Mouse (Mus musculus): ENCODE measurements around the gene Nkx1-2. TPM values are rescaled to one million over a fixed set of nuclear protein-coding genes. Genes with fewer than 3 reads are reported as not detected.

The Nkx1-2 gene
- polyA plus RNA-seq, 1 experiment = not detected

GRCm38 (mm10) chr7:132589610-132590009, 9.8 kb downstream of the Nkx1-2 start:
- H3K4me3 ChIP-seq (ENCODE audit: insufficient read depth, low read depth, low read length) = no peak overlapping the region
- H3K27ac ChIP-seq (replicated peaks; ENCODE audit: low read depth, low read length) = no peak overlapping the region

GRCm38 (mm10) chr7:132587167-132587566, 12.3 kb downstream of the Nkx1-2 start:
- H3K4me3 ChIP-seq (ENCODE audit: insufficient read depth, low read depth, low read length) = no peak overlapping the region
- H3K4me1 ChIP-seq (ENCODE audit: control insufficient read depth, insufficient read depth, insufficient read length, low read length) = no peaks in the 10 kb centered on the region
- H3K27ac ChIP-seq (replicated peaks; ENCODE audit: low read depth, low read length) = no peak overlapping the region

More at GRCm38 (mm10) chr7:132589610-132590009, 9.8 kb downstream of the Nkx1-2 start:
- no peaks in the 10 kb centered on the region for H3K4me1 ChIP-seq (ENCODE audit: control insufficient read depth, insufficient read depth, insufficient read length, low read length)

GRCm38 (mm10) chr7:132585695-132586491, 13.5 kb downstream of the Nkx1-2 start:
- Histone ChIP-seq H3K4me3 (ENCODE audit: insufficient read depth, low read depth, low read length) (no peak overlapping the region), H3K27ac (replicated peaks; ENCODE audit: low read depth, low read length) (no peak overlapping the region), H3K4me1 (ENCODE audit: control insufficient read depth, insufficient read depth, insufficient read length, low read length) (no peaks in the 10 kb centered on the region)

- Histone ChIP-seq H3K27ac (replicated peaks; ENCODE audit: low read depth, low read length) (no peak overlapping the region), H3K4me3 (ENCODE audit: insufficient read depth, low read depth, low read length) (no peak overlapping the region), H3K4me1 (ENCODE audit: control insufficient read depth, insufficient read depth, insufficient read length, low read length) (no peaks in the 10 kb centered on the region)
Measured at GRCm38 (mm10) chr7:132581441-132581840, 18.0 kb downstream of the Nkx1-2 start.

DNA sequence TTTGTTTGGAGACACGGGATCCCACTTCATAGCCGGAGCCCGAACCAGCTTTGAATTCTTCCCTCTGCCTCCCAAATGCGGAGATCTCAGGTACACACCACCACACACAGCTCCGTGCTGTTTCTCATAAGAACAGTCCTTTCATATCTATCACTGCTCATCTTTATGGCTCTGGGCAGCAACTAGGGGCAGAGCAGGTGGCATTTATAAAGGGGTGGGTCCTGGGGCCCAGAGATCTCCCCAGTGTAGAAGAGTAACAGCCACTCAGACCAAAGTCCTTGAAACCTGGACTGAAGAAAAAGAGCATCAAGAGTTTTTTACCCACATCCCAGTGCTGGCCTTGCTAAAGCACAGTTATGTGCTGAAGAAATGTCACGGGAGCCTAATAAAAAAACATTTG, 18.9 kb downstream of the Nkx1-2 start:
- Histone ChIP-seq H3K4me1 (ENCODE audit: control insufficient read depth, insufficient read depth, insufficient read length, low read length) (no peaks in the 10 kb centered on the region), H3K27ac (replicated peaks; ENCODE audit: low read depth, low read length) (no peak overlapping the region), H3K4me3 (ENCODE audit: insufficient read depth, low read depth, low read length) (no peak overlapping the region)

GRCm38 (mm10) chr7:132576891-132577290, 22.5 kb downstream of the Nkx1-2 start:
- Histone ChIP-seq H3K27ac (replicated peaks; ENCODE audit: low read depth, low read length) (no peak overlapping the region), H3K4me1 (ENCODE audit: control insufficient read depth, insufficient read depth, insufficient read length, low read length) (no peaks in the 10 kb centered on the region), H3K4me3 (ENCODE audit: insufficient read depth, low read depth, low read length) (no peak overlapping the region)

- Histone ChIP-seq H3K27ac (replicated peaks; ENCODE audit: low read depth, low read length) (peak within 1 kb of the TSS; percentile 70), H3K4me1 (ENCODE audit: control insufficient read depth, insufficient read depth, insufficient read length, low read length) (0 out of 2 replicates have a peak, but pooled peaks cover under 1% of the 10 kb centered on the region), H3K4me3 (ENCODE audit: insufficient read depth, low read depth, low read length) (peak within 1 kb of the TSS; percentile 81)
Measured at GRCm38 (mm10) chr7:132576116-132576650, 23.3 kb downstream of the Nkx1-2 start, which contains the start of gene Oat. TSS of gene Oat (minus strand) at chr7:132576398.

GRCm38 (mm10) chr7:132575623-132576022, 23.8 kb downstream of the Nkx1-2 start:
- Histone ChIP-seq H3K4me1 (ENCODE audit: control insufficient read depth, insufficient read depth, insufficient read length, low read length) (0 out of 2 replicates have a peak, but pooled peaks cover 2% of the 10 kb centered on the region), H3K4me3 (ENCODE audit: insufficient read depth, low read depth, low read length) (peak overlapping the region; percentile 81), H3K27ac (replicated peaks; ENCODE audit: low read depth, low read length) (peak overlapping the region; percentile 23)

- H3K4me1 ChIP-seq (ENCODE audit: control insufficient read depth, insufficient read depth, insufficient read length, low read length) = peaks cover 2% of the 10 kb centered on the region; the same call in 1 of the 2 replicates
- no peak overlapping the region for H3K4me3 ChIP-seq (ENCODE audit: insufficient read depth, low read depth, low read length)
- H3K27ac ChIP-seq (replicated peaks; ENCODE audit: low read depth, low read length) = no peak overlapping the region
Measured at GRCm38 (mm10) chr7:132574646-132575045, 24.8 kb downstream of the Nkx1-2 start.

GRCm38 (mm10) chr7:132573205-132573604, 26.2 kb downstream of the Nkx1-2 start:
- Histone ChIP-seq H3K4me1 (ENCODE audit: control insufficient read depth, insufficient read depth, insufficient read length, low read length) (peaks cover 2% of the 10 kb centered on the region; the same call in 1 of the 2 replicates), H3K4me3 (ENCODE audit: insufficient read depth, low read depth, low read length) (no peak overlapping the region), H3K27ac (replicated peaks; ENCODE audit: low read depth, low read length) (no peak overlapping the region)

DNA sequence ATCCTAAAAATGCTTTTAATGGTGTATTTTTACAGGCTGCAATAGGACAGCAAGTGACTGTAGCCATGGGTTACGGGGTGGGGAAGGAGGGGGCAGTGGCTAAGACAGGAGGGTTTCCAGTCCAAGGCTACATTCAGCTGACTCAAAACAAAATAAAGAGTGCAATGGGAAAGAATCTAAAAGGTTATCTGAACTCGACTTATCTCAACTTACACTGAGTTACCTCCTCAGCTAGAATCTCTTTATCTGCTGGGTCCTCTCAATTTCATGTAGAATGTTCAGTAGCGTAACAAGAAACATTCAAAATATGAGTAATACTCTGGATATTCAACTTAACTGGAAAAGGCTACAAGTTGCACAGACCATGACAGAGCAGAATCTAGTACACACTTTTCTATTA, 26.7 kb downstream of the Nkx1-2 start:
- Histone ChIP-seq H3K4me1 (ENCODE audit: control insufficient read depth, insufficient read depth, insufficient read length, low read length) (peaks cover 2% of the 10 kb centered on the region; the same call in 1 of the 2 replicates), H3K27ac (replicated peaks; ENCODE audit: low read depth, low read length) (no peak overlapping the region), H3K4me3 (ENCODE audit: insufficient read depth, low read depth, low read length) (no peak overlapping the region)

DNA sequence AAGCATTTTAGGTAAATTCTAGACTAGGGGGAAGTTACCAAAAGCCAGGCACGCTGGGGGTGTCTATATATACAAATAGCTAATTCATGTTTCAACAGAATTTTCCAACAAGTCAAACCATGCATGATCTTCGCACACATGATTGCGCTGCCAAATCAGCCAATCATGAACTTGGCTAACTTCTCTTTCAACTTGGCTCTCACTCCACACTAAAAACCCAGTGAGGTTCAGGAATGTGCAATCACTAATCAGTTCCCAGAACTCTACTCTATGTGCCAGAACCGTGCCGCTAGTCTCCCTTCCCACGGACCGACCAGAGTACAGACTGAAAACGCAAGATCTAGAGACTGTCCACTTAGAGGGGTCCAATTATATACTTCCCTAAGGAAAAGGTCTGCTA, 28.0 kb downstream of the Nkx1-2 start:
- H3K4me3 ChIP-seq (ENCODE audit: insufficient read depth, low read depth, low read length) = no peak overlapping the region
- no peak overlapping the region for H3K27ac ChIP-seq (replicated peaks; ENCODE audit: low read depth, low read length)
- peaks cover 2% of the 10 kb centered on the region; the same call in 1 of the 2 replicates for H3K4me1 ChIP-seq (ENCODE audit: control insufficient read depth, insufficient read depth, insufficient read length, low read length)

DNA sequence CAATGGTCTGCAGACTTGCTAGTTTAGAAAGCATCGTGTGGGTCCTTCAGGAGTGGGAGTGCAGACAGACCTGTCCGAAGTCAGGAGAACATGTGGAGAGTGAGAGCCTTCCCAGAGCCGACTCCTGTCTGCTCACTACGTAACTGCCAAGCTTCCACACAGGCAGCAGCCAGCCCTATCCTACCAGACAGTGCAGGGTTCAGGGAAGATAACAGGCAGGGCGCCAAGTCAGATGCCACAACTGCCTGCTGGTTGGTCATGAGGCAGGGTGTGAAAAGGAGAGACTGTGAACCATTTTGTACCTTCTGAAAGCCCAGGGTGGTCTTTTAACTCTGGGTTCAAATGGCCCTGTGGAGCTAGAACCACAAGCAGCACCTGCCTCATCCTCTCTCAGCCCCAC, 29.4 kb downstream of the Nkx1-2 start:
- H3K27ac ChIP-seq (replicated peaks; ENCODE audit: low read depth, low read length) = no peak overlapping the region
- peaks cover 2% of the 10 kb centered on the region; the same call in 1 of the 2 replicates for H3K4me1 ChIP-seq (ENCODE audit: control insufficient read depth, insufficient read depth, insufficient read length, low read length)
- no peak overlapping the region for H3K4me3 ChIP-seq (ENCODE audit: insufficient read depth, low read depth, low read length)

DNA sequence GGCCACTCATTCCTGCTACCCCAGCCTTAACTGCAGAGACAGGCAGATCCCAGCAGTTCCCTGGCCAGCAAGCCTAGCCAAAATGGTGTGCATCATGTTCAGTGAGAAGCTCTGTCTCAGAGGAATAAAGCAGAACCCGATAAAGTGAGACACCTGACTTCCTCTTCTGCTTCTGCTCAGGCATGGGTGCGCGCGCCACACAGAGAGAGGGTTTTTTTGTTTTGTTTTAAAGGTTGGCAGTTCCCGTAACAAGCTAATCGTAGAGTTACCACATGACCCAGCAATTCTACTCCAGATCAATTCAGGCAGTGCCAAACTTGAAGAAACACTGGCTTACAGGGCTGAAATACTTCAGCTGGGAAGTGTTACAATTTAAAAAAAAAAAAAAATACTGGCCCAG, 30.6 kb downstream of the Nkx1-2 start:
- no peak overlapping the region for H3K27ac ChIP-seq (replicated peaks; ENCODE audit: low read depth, low read length)
- peaks cover 2% of the 10 kb centered on the region; the same call in 1 of the 2 replicates for H3K4me1 ChIP-seq (ENCODE audit: control insufficient read depth, insufficient read depth, insufficient read length, low read length)
- H3K4me3 ChIP-seq (ENCODE audit: insufficient read depth, low read depth, low read length) = no peak overlapping the region

DNA sequence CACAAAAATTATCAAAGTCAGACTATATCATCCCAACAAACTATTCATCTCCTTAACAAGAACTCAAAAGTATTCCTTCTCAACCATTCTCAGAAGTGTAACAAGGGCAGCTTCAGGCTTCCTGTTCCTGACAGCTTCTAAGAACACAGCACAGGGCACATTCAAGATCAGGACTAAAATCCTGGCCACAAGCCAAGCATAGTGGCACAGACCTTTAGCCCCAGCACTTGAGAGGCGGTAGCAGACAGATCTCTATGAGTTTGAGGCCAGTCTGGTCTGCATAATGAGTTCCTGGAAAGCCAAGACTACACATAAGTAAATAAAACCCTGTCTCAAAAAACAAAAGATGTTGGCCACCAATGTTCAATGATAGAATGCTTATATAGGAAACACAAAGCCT, 33.6 kb downstream of the Nkx1-2 start:
- Histone ChIP-seq H3K27ac (replicated peaks; ENCODE audit: low read depth, low read length) (no peak overlapping the region), H3K4me3 (ENCODE audit: insufficient read depth, low read depth, low read length) (no peak overlapping the region), H3K4me1 (ENCODE audit: control insufficient read depth, insufficient read depth, insufficient read length, low read length) (no peaks in the 10 kb centered on the region; the same call in 1 of the 2 replicates)

Data from brown adipose tissue, adult 24 weeks (tissue).